Mouse (Mus musculus): Measurements from ENCODE around the gene Fam161a.
A peak's percentile ranks its signal among the peaks of the same experiment; 100 is the strongest.

- peak; percentile 62 for TF ChIP-seq CTCF (IDR thresholded peaks at IDR 0.05; ENCODE audit: low read depth)
- no peak for TF ChIP-seq EP300 (optimal IDR thresholded peaks at IDR 0.05)
Observed at GRCm38 (mm10) chr11:22965503-22965902, 41.8 kb upstream of the Fam161a start.

Data from stomach, postnatal 0 days (tissue).